Mouse (Mus musculus) myocyte (in vitro differentiated cells): ENCODE results near the gene Tanc1.

Experiments
- CEBPB ChIP-seq: IDR thresholded peaks from 2 replicates; pipeline ENCODE4 v1.6.1; 2011; ENCODE audit warnings: mild to moderate bottlenecking, moderate library complexity; ENCODE audit not compliant: poor library complexity, insufficient read depth, severe bottlenecking
- E2F4 ChIP-seq: IDR thresholded peaks from one replicate; pipeline ENCODE4 v1.6.1; 2011; ENCODE audit warnings: mild to moderate bottlenecking, control low read depth, moderate library complexity; ENCODE audit not compliant: insufficient read depth

GRCm38 (mm10) chr2:59623858-59624257 is 12.0 kb downstream of the Tanc1 start:
- no peak for TF ChIP-seq CEBPB
- TF ChIP-seq E2F4, result no peak
